Mouse (Mus musculus): ENCODE data around the gene Zfp992. TPM values are rescaled to one million over a fixed set of nuclear protein-coding genes. Genes with fewer than 3 reads are reported as not detected.
"Not testable (repeated sequence)": the region's sequence is repeated elsewhere in the genome, so short reads cannot be mapped to it uniquely, and the experiment has no call there.

Gene Zfp992
- polyA plus RNA-seq, 1 experiment from 2014 or later = 5.1 TPM

GRCm38 (mm10) chr4:146482546-146482945 lies 33.7 kb downstream of the Zfp992 start:
- not testable (repeated sequence) for H3K4me3 ChIP-seq; H3K27me3 ChIP-seq (ENCODE audit: low read depth, poor library complexity, severe bottlenecking); H3K27ac ChIP-seq; H3K36me3 ChIP-seq; H3K4me1 ChIP-seq; DNase-seq (ENCODE audit: low spot score)
- peaks cover 57% of the 10 kb centered on the region for H3K9me3 ChIP-seq (replicated peaks)
- 90% methylated on average over 10 of the region's 10 CpGs for WGBS

- not testable (repeated sequence) for DNase-seq (ENCODE audit: low spot score); H3K4me3 ChIP-seq; H3K27me3 ChIP-seq (ENCODE audit: low read depth, poor library complexity, severe bottlenecking); H3K36me3 ChIP-seq; H3K4me1 ChIP-seq; H3K27ac ChIP-seq
- H3K9me3 ChIP-seq (replicated peaks) = peaks cover 53% of the 10 kb centered on the region
- 78% methylated on average over 13 of the region's 13 CpGs for WGBS
These were observed 34.9 kb downstream of the Zfp992 start for GRCm38 (mm10) chr4:146483571-146484280.

- peaks cover 54% of the 10 kb centered on the region for H3K9me3 ChIP-seq (replicated peaks)
- not testable (repeated sequence) for DNase-seq (ENCODE audit: low spot score); H3K36me3 ChIP-seq; H3K27ac ChIP-seq; H3K4me3 ChIP-seq; H3K27me3 ChIP-seq (ENCODE audit: low read depth, poor library complexity, severe bottlenecking); H3K4me1 ChIP-seq
These were observed 35.9 kb downstream of the Zfp992 start for GRCm38 (mm10) chr4:146484676-146485075.

- not testable (repeated sequence) for H3K27me3 ChIP-seq (ENCODE audit: low read depth, poor library complexity, severe bottlenecking); H3K4me1 ChIP-seq; H3K36me3 ChIP-seq; H3K27ac ChIP-seq; DNase-seq (ENCODE audit: low spot score); H3K4me3 ChIP-seq
- 76% methylated on average over 6 of the region's 6 CpGs for WGBS
- H3K9me3 ChIP-seq (replicated peaks) = peaks cover 52% of the 10 kb centered on the region
These were observed 36.5 kb downstream of the Zfp992 start for GRCm38 (mm10) chr4:146485183-146485939.

GRCm38 (mm10) chr4:146486753-146487152 lies 37.9 kb downstream of the Zfp992 start:
- not testable (repeated sequence) for DNase-seq (ENCODE audit: low spot score)
- WGBS = 87% methylated on average over 1 of the region's 1 CpGs

GRCm38 (mm10) chr4:146489196-146489595 lies 40.4 kb downstream of the Zfp992 start:
- H3K9me3 ChIP-seq (replicated peaks) = peaks cover 49% of the 10 kb centered on the region
- DNase-seq (ENCODE audit: low spot score); H3K36me3 ChIP-seq; H3K27ac ChIP-seq; H3K4me1 ChIP-seq; H3K27me3 ChIP-seq (ENCODE audit: low read depth, poor library complexity, severe bottlenecking); H3K4me3 ChIP-seq: not testable (repeated sequence)
- WGBS = 80% methylated on average over 4 of the region's 4 CpGs

More at GRCm38 (mm10) chr4:146486753-146487152, 37.9 kb downstream of the Zfp992 start:
- H3K27ac ChIP-seq; H3K27me3 ChIP-seq (ENCODE audit: low read depth, poor library complexity, severe bottlenecking); H3K4me3 ChIP-seq; H3K4me1 ChIP-seq; H3K36me3 ChIP-seq: not testable (repeated sequence)
- H3K9me3 ChIP-seq (replicated peaks) = peaks cover 46% of the 10 kb centered on the region

GRCm38 (mm10) chr4:146491993-146492392 lies 43.2 kb downstream of the Zfp992 start:
- H3K27me3 ChIP-seq (ENCODE audit: low read depth, poor library complexity, severe bottlenecking); H3K4me3 ChIP-seq; H3K36me3 ChIP-seq; H3K4me1 ChIP-seq; H3K27ac ChIP-seq; DNase-seq (ENCODE audit: low spot score): not testable (repeated sequence)
- peaks cover 41% of the 10 kb centered on the region for H3K9me3 ChIP-seq (replicated peaks)
- WGBS = 89% methylated on average over 1 of the region's 1 CpGs

GRCm38 (mm10) chr4:146492439-146492838 lies 43.6 kb downstream of the Zfp992 start:
- H3K4me3 ChIP-seq = no peak overlapping the region
- H3K4me1 ChIP-seq = no peaks in the 10 kb centered on the region
- peaks cover 42% of the 10 kb centered on the region for H3K9me3 ChIP-seq (replicated peaks)
- H3K27me3 ChIP-seq (ENCODE audit: low read depth, poor library complexity, severe bottlenecking) = no peaks in the 10 kb centered on the region
- H3K27ac ChIP-seq = no peak overlapping the region
- no peaks in the 10 kb centered on the region for H3K36me3 ChIP-seq
- no peak for DNase-seq (ENCODE audit: low spot score)

GRCm38 (mm10) chr4:146492851-146493250 lies 44.0 kb downstream of the Zfp992 start:
- no peak overlapping the region for H3K27ac ChIP-seq
- H3K27me3 ChIP-seq (ENCODE audit: low read depth, poor library complexity, severe bottlenecking) = no peaks in the 10 kb centered on the region
- 42% methylated on average over 1 of the region's 1 CpGs for WGBS
- H3K36me3 ChIP-seq = no peaks in the 10 kb centered on the region
- DNase-seq (ENCODE audit: low spot score) = no peak
- H3K4me3 ChIP-seq = no peak overlapping the region
- H3K9me3 ChIP-seq (replicated peaks) = peaks cover 46% of the 10 kb centered on the region
- no peaks in the 10 kb centered on the region for H3K4me1 ChIP-seq

- not testable (repeated sequence) for H3K4me1 ChIP-seq; H3K36me3 ChIP-seq; H3K4me3 ChIP-seq; H3K27me3 ChIP-seq (ENCODE audit: low read depth, poor library complexity, severe bottlenecking); H3K27ac ChIP-seq; DNase-seq (ENCODE audit: low spot score)
- WGBS = 91% methylated on average over 6 of the region's 6 CpGs
- H3K9me3 ChIP-seq (replicated peaks) = peaks cover 43% of the 10 kb centered on the region
These were observed 44.6 kb downstream of the Zfp992 start for GRCm38 (mm10) chr4:146493319-146493907.

- H3K27ac ChIP-seq = no peak overlapping the region
- 75% methylated on average over 4 of the region's 4 CpGs for WGBS
- no peaks in the 10 kb centered on the region for H3K4me1 ChIP-seq
- DNase-seq (ENCODE audit: low spot score) = no peak
- no peak overlapping the region for H3K4me3 ChIP-seq
- no peaks in the 10 kb centered on the region for H3K36me3 ChIP-seq
- H3K27me3 ChIP-seq (ENCODE audit: low read depth, poor library complexity, severe bottlenecking) = no peaks in the 10 kb centered on the region
- H3K9me3 ChIP-seq (replicated peaks) = peaks cover 39% of the 10 kb centered on the region
These were observed 46.2 kb downstream of the Zfp992 start for GRCm38 (mm10) chr4:146494980-146495379.

GRCm38 (mm10) chr4:146497695-146498275 lies 49.0 kb downstream of the Zfp992 start:
- not testable (repeated sequence) for H3K4me1 ChIP-seq; H3K27ac ChIP-seq; H3K27me3 ChIP-seq (ENCODE audit: low read depth, poor library complexity, severe bottlenecking); H3K4me3 ChIP-seq; DNase-seq (ENCODE audit: low spot score); H3K36me3 ChIP-seq
- H3K9me3 ChIP-seq (replicated peaks) = peaks cover 34% of the 10 kb centered on the region
- WGBS = 84% methylated on average over 9 of the region's 9 CpGs

GRCm38 (mm10) chr4:146501727-146502126 lies 52.9 kb downstream of the Zfp992 start, which contains the start of gene Zfp981:
TSS of gene Zfp981 (plus strand) at chr4:146502027.
- not testable (repeated sequence) for H3K27ac ChIP-seq; H3K36me3 ChIP-seq; H3K4me3 ChIP-seq; H3K27me3 ChIP-seq (ENCODE audit: low read depth, poor library complexity, severe bottlenecking); DNase-seq (ENCODE audit: low spot score); H3K4me1 ChIP-seq
- WGBS = 87% methylated on average over 4 of the region's 4 CpGs
- peaks cover 15% of the 10 kb centered on the region for H3K9me3 ChIP-seq (replicated peaks)

Data from limb, embryonic 10.5 days (tissue).